Comparison of ENCODE assay signal across 8 mouse cellular contexts in genomic region chr10:75936909-75937667, GRCm38 (mm10). TPM values are rescaled to one million over a fixed set of nuclear protein-coding genes. Genes with fewer than 3 reads are reported as not detected.
DNase-seq lines count a peak whose midpoint lies in the region; ATAC-seq and TF ChIP-seq lines count a peak whose summit lies in the region.

No protein-coding gene starts in this region.

- peak; percentile 26; the same call in 1 of the 2 replicates for TF ChIP-seq POLR2A in heart, adult 2 months (IDR thresholded peaks at IDR 0.05; ENCODE audit: insufficient read depth, low read depth, low read length)
- no peak for TF ChIP-seq POLR2A in spleen, adult 2 months (IDR thresholded peaks at IDR 0.05; ENCODE audit: low read depth, low read length)

- H3K27ac ChIP-seq in heart, adult 2 months, result peak overlapping the region; percentile 84; the same call in 1 of the 2 replicates
- H3K27ac ChIP-seq in spleen, adult 2 months (ENCODE audit: insufficient read depth, low read length), result peak overlapping the region; percentile 55
- no peak overlapping the region for H3K27ac ChIP-seq in intestine, embryonic 16.5 days (ENCODE audit: low read length)
- no peak overlapping the region for H3K27ac ChIP-seq in forebrain, embryonic 13.5 days

- peaks cover 9% of the 10 kb centered on the region for H3K4me1 ChIP-seq in heart, adult 2 months (ENCODE audit: control insufficient read depth, insufficient read depth, low read length)
- H3K4me1 ChIP-seq in spleen, adult 2 months (ENCODE audit: control insufficient read depth, insufficient read depth, insufficient read length), result peaks cover 16% of the 10 kb centered on the region
- peaks cover 16% of the 10 kb centered on the region for H3K4me1 ChIP-seq in intestine, embryonic 16.5 days (ENCODE audit: control insufficient read depth, insufficient read depth, low read length)
- peaks cover 26% of the 10 kb centered on the region for H3K4me1 ChIP-seq in forebrain, embryonic 13.5 days

- no peak for TF ChIP-seq EP300 in heart, adult 2 months (IDR thresholded peaks at IDR 0.05; ENCODE audit: insufficient read depth, low read depth, low read length)

- no peak for DNase-seq in heart, adult 2 months
- DNase-seq in heart, postnatal 36 days, result no peak
- peak in 1 of 2 experiments; percentile 13 for DNase-seq in spleen, adult 2 months (ENCODE audit: low read depth in 1 of 2, low spot score in 2 of 2)
- DNase-seq in spleen, postnatal 10 days (ENCODE audit: low spot score in 2 of 2), result no peak
- DNase-seq in gastrocnemius, postnatal 14 days, result no peak
- DNase-seq in embryo, embryonic 10.5 days (ENCODE audit: low spot score), result no peak

- 0 out of 2 replicates have a peak, but pooled peaks have one; percentile 1 for TF ChIP-seq CTCF in heart, adult 2 months (IDR thresholded peaks at IDR 0.05)
- no peak for TF ChIP-seq CTCF in spleen, adult 2 months (IDR thresholded peaks at IDR 0.05; ENCODE audit: extremely low read depth, insufficient read depth, insufficient read length, insufficient replicate concordance)

- H3K9ac ChIP-seq in heart, adult 2 months (ENCODE audit: low read depth, low read length), result peak overlapping the region; percentile 55
- H3K9ac ChIP-seq in intestine, embryonic 16.5 days (ENCODE audit: low read depth, low read length), result peak overlapping the region; percentile 49
- H3K9ac ChIP-seq in forebrain, embryonic 13.5 days, result no peak overlapping the region

- H3K36me3 ChIP-seq in heart, adult 2 months (ENCODE audit: control insufficient read depth, insufficient read depth, low read length), result no peaks in the 10 kb centered on the region
- no peaks in the 10 kb centered on the region for H3K36me3 ChIP-seq in spleen, adult 2 months (ENCODE audit: control insufficient read depth, insufficient read depth, low read length)
- no peaks in the 10 kb centered on the region for H3K36me3 ChIP-seq in intestine, embryonic 16.5 days (ENCODE audit: control insufficient read depth, insufficient read depth, low read length)
- H3K36me3 ChIP-seq in forebrain, embryonic 13.5 days (ENCODE audit: poor library complexity, severe bottlenecking), result no peaks in the 10 kb centered on the region

- intact Hi-C loops in heart, adult 2 months (cut with DNase I), result no loop called here
- intact Hi-C loops in heart, postnatal 36 days (cut with DNase I), result no loop called here
- intact Hi-C loops in gastrocnemius, postnatal 14 days (cut with DNase I; ENCODE audit: low total_unique reads), result no loop called here

- peak overlapping the region; percentile 72 for H3K4me2 ChIP-seq in intestine, embryonic 16.5 days (ENCODE audit: low read depth, low read length)
- no peak overlapping the region for H3K4me2 ChIP-seq in forebrain, embryonic 13.5 days

- H3K4me3 ChIP-seq in heart, adult 2 months, result peak overlapping the region; percentile 55
- H3K4me3 ChIP-seq in spleen, adult 2 months (ENCODE audit: extremely low read depth, insufficient read depth, insufficient read length), result peak overlapping the region; percentile 19
- H3K4me3 ChIP-seq in intestine, embryonic 16.5 days (ENCODE audit: low read length), result peak overlapping the region; percentile 79
- H3K4me3 ChIP-seq in forebrain, embryonic 13.5 days, result no peak overlapping the region

- no peaks in the 10 kb centered on the region for H3K27me3 ChIP-seq in heart, adult 2 months (ENCODE audit: control insufficient read depth, insufficient read depth, low read length)
- no peaks in the 10 kb centered on the region for H3K27me3 ChIP-seq in spleen, adult 2 months (ENCODE audit: control insufficient read depth, insufficient read depth, low read length)
- H3K27me3 ChIP-seq in intestine, embryonic 16.5 days (replicated peaks; ENCODE audit: control insufficient read depth, insufficient read depth, low read length), result peaks cover 3% of the 10 kb centered on the region; the same call in 1 of the 2 replicates
- H3K27me3 ChIP-seq in forebrain, embryonic 13.5 days, result peaks cover 49% of the 10 kb centered on the region

- ATAC-seq in intestine, embryonic 16.5 days, result no peak
- no peak for ATAC-seq in forebrain, embryonic 13.5 days

- no peaks in the 10 kb centered on the region for H3K79me2 ChIP-seq in heart, adult 2 months (replicated peaks; ENCODE audit: control insufficient read depth, insufficient read depth, low read length)

- WGBS in heart, adult 2 months, result 48% methylated on average over 18 of the region's 18 CpGs
- 58% methylated on average over 18 of the region's 18 CpGs for WGBS in spleen, adult 2 months
- WGBS in intestine, embryonic 16.5 days, result 50% methylated on average over 18 of the region's 18 CpGs
- WGBS in forebrain, embryonic 13.5 days, result 32% methylated on average over 18 of the region's 18 CpGs

- H3K9me3 ChIP-seq in intestine, embryonic 16.5 days (ENCODE audit: control insufficient read depth, low read length), result no peaks in the 10 kb centered on the region
- no peaks in the 10 kb centered on the region for H3K9me3 ChIP-seq in forebrain, embryonic 13.5 days (replicated peaks)

RNA-seq across cellular contexts. Expression of gene Mmp11, which starts 0.8 kb away (rescaled TPM):
- 1 to 10 TPM; 4.7 to 5.4 TPM for total RNA-seq in heart, adult 2 months (2021)
- polyA plus RNA-seq in heart, adult 2 months (2012; rRNA removed), result 15.6 and 15.7 TPM in 2 replicates
- 1 to 10 TPM; 5.9 to 7.7 TPM for total RNA-seq in heart, postnatal 36 days (2021)
- 7.9 and 11.7 TPM in 2 replicates for polyA plus RNA-seq in spleen, adult 2 months (2012; rRNA removed)
- polyA plus RNA-seq in intestine, embryonic 16.5 days (2015; fragmentation: Nextera tagmentation; extraction: Ambion mirVana), result 23.5 and 25.4 TPM in 2 replicates
- total RNA-seq in gastrocnemius, postnatal 14 days (2021), result 1 to 10 TPM; 3.5 to 4.8 TPM
- 20.8 and 25.9 TPM in 2 replicates for polyA plus RNA-seq in forebrain, embryonic 13.5 days (2015; fragmentation: Nextera tagmentation; extraction: Ambion mirVana)

RNA-seq across cellular contexts. Expression of gene Gm867, which starts 3.4 kb away (rescaled TPM):
- not detected for total RNA-seq in heart, adult 2 months (2021)
- 0.76 TPM in 1 of 2 replicates, not detected in the other for polyA plus RNA-seq in heart, adult 2 months (2012; rRNA removed)
- not detected for total RNA-seq in heart, postnatal 36 days (2021)
- polyA plus RNA-seq in spleen, adult 2 months (2012; rRNA removed), result 3.9 and 4.5 TPM in 2 replicates
- 0.29 and 0.51 TPM in 2 replicates for polyA plus RNA-seq in intestine, embryonic 16.5 days (2015; fragmentation: Nextera tagmentation; extraction: Ambion mirVana)
- not detected for total RNA-seq in gastrocnemius, postnatal 14 days (2021)
- polyA plus RNA-seq in forebrain, embryonic 13.5 days (2015; fragmentation: Nextera tagmentation; extraction: Ambion mirVana), result 0.26 TPM in 1 of 2 replicates, not detected in the other

RNA-seq across cellular contexts. Expression of gene Chchd10, which starts 4.2 kb away (rescaled TPM):
- total RNA-seq in heart, adult 2 months (2021), result 1,000 to 10,000 TPM; 1,811 to 2,042 TPM
- polyA plus RNA-seq in heart, adult 2 months (2012; rRNA removed), result 1,155 and 2,061 TPM in 2 replicates
- total RNA-seq in heart, postnatal 36 days (2021), result 1,000 to 10,000 TPM; 1,903 to 1,946 TPM
- polyA plus RNA-seq in spleen, adult 2 months (2012; rRNA removed), result 86.8 and 146 TPM in 2 replicates
- 252 and 271 TPM in 2 replicates for polyA plus RNA-seq in intestine, embryonic 16.5 days (2015; fragmentation: Nextera tagmentation; extraction: Ambion mirVana)
- 1,000 to 10,000 TPM in 1 of 2 experiments, 100 to 1,000 TPM in 1; 861 to 1,001 TPM for total RNA-seq in gastrocnemius, postnatal 14 days (2021)
- 10.3 and 13.3 TPM in 2 replicates for polyA plus RNA-seq in forebrain, embryonic 13.5 days (2015; fragmentation: Nextera tagmentation; extraction: Ambion mirVana)

RNA-seq across cellular contexts. Expression of gene Vpreb3, which starts 5.8 kb away (rescaled TPM):
- not detected for total RNA-seq in heart, adult 2 months (2021)
- 1.1 and 5.9 TPM in 2 replicates for polyA plus RNA-seq in heart, adult 2 months (2012; rRNA removed)
- total RNA-seq in heart, postnatal 36 days (2021), result not detected
- polyA plus RNA-seq in spleen, adult 2 months (2012; rRNA removed), result 178 and 292 TPM in 2 replicates
- 0.68 TPM in 1 of 2 replicates, not detected in the other for polyA plus RNA-seq in intestine, embryonic 16.5 days (2015; fragmentation: Nextera tagmentation; extraction: Ambion mirVana)
- not detected for total RNA-seq in gastrocnemius, postnatal 14 days (2021)
- not detected in 2 replicates for polyA plus RNA-seq in forebrain, embryonic 13.5 days (2015; fragmentation: Nextera tagmentation; extraction: Ambion mirVana)

RNA-seq across cellular contexts. Expression of gene Smarcb1, which starts 15.7 kb away (rescaled TPM):
- 10 to 100 TPM; 21.1 to 23.3 TPM for total RNA-seq in heart, adult 2 months (2021)
- polyA plus RNA-seq in heart, adult 2 months (2012; rRNA removed), result 19.6 and 20.0 TPM in 2 replicates
- 10 to 100 TPM; 20.0 to 20.6 TPM for total RNA-seq in heart, postnatal 36 days (2021)
- 42.4 and 43.2 TPM in 2 replicates for polyA plus RNA-seq in spleen, adult 2 months (2012; rRNA removed)
- polyA plus RNA-seq in intestine, embryonic 16.5 days (2015; fragmentation: Nextera tagmentation; extraction: Ambion mirVana), result 149 and 171 TPM in 2 replicates
- 10 to 100 TPM; 17.7 to 28.0 TPM for total RNA-seq in gastrocnemius, postnatal 14 days (2021)
- polyA plus RNA-seq in forebrain, embryonic 13.5 days (2015; fragmentation: Nextera tagmentation; extraction: Ambion mirVana), result 336 and 349 TPM in 2 replicates

Comparison
In these comparisons a context has a peak if more than half of its experiments do, and no peak if none do; other contexts are left out.
1. H3K27ac ChIP-seq: peak in heart, adult 2 months (single experiment) and spleen, adult 2 months (single experiment); none in intestine, embryonic 16.5 days (single experiment) and forebrain, embryonic 13.5 days (single experiment).